Mouse (Mus musculus): ENCODE data around the gene Rab33b.

The Rab33b gene

DNA sequence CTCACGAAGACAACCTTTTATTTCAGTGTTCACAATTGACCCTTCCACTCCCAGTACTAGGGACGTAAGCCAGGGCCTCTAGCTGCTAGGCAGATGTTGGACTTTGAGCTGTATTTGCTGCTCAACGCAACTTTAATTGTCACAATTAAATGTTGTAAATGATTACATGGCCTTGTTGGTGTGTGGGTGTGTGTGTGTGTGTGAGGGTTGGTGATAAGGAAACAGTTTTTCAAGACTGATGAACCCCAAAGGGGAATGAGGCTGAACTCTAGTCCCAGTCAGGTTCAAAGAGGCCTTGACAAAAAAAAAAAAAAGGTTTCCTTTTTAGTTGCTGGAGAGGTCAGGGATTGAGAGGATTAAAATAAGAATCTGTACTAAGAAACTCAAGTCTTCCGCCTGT is 33.7 kb downstream of the Rab33b start:
- no peak for DNase-seq

DNA sequence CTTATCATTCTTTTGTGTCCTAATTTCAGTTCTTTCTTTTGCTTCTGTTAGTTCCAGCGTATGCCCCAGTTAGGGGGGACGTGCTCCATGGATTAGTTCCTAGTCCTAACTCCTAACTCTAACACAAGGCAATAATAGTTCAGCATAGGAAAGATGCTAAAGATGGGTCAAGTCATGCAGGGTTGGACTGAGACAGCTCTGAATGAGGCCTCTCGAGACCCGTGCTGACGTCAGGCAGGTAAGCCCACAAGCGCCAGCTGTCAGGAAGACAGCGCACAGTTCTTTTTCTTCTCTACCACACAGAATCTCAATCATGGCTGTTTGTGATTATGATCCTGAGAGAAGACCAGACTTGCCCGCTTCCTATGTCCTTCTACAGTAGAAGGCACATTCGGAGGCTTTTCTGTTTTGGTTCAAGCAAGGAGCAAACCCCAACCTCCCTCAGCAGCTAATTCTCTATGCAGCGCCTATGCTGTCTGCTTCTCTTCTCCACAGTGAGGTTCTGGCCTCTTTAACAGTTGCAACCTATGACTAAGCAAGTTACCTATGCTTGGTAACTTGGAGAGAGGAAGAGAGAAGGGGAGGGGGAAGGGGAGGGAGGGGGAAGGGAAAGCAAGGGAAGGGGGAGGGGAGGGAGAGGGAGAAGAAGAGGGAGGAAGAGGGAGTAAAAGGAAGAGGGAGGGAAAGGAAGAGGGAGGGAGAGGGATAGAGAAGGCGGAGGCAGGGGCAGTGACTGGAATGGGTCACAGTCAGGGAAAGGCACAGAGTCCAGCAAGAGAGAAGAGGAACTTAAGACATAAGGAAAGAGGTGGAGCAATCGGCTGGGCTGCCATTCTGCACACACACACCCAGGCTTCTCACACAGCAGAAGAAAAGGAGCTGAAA is 34.4 kb downstream of the Rab33b start:
- DNase-seq, result no peak

DNA sequence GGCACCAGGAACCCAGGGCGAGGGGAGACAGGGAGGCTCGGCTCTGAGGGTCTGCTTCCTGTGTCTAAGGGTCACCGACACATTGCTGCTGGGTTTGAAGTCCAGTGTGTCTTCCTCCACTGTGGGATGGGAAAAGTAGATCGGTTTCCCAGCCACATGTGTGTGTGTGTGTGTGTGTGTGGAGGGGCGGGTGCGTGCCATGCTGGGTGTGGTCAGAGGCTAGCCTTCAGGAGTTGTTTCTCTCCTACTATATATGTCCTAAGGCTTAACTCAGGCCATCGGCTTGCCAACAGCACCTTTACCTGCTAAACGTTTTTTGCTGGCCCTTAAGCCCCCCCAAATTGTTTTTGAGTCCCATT is 35.0 kb downstream of the Rab33b start:
- no peak for DNase-seq

DNA sequence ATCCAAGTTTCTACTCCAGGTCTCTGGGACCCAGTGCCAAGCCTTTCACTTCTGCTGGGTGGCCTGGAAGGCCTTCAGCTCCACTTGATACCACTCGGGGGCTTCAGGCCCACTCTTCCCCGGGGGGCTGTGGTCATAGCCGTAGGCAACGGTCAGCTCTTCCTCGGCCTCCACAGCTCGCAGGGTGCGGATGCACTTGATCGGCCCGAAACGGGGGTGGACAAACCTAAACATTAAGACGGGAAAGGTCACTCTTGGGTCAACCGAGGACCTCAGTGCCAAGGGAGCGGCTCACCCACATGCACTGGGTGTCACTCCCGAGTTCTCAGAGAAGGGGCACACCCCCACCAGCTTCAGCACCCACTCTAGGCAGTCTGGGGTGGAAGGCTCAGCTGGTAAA is 37.5 kb downstream of the Rab33b start:
- no peak for DNase-seq

DNA sequence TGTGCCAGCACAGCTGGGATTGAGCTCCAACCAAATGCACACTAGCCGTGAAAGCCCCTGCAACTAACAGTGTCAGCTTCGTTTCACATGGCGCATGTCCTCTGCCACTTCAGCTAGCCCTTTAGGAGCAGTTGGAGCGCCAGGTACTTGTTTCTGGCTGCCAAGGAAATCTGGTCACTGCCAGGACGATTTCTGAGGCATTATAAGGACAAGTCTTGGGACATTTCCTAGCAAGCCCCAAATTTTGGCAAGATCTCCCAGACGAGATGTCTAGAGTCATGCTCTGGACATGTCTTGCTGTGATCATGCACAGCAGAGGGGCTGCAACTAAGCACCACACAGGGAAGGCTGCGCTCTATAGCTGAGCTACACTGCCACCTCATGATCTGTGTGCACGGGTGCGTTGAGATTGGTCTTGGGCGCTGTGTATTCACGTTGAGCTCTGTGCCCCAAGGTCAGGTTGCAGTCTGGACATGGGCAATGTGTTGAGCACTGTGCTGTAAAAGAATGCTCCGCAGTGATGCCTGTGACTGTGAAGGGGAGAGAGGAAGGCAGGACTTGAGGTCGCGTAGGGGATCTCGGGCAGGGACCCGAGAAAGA is 41.6 kb downstream of the Rab33b start:
- no peak for DNase-seq

DNA sequence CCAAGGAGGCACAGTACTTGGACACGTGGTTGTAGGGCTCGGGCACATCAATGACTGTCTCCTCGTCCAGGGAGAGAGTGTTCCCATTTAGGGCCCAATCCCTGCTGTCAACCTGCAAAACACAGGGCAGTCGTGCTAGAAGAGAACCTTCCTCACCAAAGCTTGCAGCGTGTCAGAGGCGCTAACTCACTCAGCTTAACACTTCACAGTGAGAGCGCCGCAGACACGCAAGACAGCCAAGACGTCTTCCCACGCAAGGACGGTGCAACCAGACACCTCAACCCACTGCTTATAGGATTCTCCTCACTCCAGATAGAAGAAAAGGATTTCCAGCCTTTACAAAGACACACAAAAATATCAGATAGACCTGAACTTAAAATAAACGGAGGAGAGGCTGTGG is 43.2 kb downstream of the Rab33b start:
- no peak for DNase-seq

DNA sequence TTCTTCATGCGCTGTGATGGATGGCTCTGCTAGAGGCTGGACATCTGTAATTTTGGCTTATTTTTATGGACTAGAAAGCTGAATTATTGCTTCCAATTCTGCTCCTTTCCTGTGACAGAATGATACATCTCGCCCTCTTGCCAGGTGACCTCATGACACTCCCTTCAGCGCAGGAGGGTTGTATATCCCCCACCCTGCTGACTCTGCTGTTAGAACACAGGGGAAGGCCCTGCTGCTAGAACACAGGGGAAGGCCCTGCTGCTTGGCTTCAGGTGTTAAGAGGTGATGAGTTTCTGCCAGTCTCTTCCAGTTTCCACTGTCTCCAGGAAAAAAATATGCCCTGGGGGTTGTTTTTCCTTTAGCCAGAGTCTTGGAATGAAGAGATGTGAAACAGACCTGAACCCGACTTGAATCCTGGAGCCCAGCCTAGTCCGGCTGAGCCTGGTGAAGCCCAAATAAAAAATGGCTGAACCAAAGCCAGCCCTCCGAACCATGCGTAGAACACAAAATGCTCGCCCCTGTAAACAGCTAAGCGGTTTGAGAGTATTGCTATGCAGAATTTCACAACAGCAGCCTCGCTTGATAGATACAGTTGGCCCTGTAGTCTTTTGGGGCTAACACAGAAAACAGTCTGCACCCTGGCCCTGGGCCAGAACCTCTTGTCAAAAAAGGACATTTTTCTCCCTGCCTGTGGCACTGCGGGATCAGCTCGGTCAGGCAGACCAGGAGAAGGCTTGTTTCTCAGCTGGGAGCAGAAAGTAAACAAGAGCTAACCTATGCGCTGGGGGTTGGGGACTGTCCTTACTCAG is 48.0 kb downstream of the Rab33b start:
- no peak for DNase-seq

DNA sequence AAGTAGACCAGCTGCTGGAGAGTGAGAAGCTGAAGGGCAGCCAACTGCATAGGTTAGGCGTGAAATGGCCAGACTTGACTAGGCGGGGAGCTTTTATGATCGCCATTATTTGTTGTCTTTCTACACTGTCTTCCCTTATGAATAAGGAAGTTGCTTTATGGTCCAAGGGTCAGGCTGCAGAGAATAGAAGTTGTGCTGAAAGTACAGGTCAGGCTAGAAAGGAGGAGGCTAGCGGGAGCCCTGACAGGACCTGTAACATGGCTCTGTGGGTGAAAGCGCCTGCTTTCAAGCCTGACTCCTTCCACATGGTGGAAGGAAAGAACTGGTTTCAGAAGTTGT is 48.5 kb downstream of the Rab33b start:
- no peak for DNase-seq

DNA sequence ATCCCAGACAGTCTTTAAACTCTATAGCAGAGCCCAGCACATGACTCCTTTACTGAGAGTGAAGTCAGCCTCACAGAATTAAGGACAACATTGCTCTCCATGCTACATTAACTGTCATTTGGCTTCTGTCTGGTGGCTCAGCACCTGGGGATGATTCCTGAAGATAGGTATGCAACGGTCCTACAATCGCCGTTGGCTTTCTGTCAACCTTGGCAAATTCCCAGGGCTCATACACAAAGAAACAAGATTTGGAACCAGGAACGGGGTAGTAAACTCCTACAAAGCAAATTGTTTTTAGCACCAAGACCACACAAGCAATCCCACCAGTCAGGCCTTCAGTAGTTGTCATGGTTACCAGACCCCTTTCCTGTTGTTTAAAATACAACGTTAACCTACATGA is 49.9 kb downstream of the Rab33b start:
- DNase-seq, result no peak

DNA sequence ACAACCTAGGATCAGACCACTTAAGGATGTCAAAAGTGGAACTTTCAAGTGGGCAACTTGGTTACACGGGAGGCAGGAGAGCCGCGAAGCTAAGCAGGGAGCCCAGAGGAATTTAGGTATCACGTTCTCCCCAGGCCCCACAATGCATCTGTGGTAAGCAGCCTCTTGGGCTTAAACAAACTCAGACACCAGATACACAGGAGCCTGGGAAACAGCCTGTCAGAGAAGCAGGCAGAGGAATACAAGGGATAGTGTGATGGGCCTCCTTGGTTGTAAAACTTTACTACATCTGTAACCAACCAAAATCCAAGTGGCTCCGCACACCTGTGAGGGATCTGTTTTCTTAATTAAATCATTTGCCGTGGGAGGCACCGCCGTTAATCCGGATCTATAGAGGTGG is 50.3 kb downstream of the Rab33b start:
- no peak for DNase-seq

DNA sequence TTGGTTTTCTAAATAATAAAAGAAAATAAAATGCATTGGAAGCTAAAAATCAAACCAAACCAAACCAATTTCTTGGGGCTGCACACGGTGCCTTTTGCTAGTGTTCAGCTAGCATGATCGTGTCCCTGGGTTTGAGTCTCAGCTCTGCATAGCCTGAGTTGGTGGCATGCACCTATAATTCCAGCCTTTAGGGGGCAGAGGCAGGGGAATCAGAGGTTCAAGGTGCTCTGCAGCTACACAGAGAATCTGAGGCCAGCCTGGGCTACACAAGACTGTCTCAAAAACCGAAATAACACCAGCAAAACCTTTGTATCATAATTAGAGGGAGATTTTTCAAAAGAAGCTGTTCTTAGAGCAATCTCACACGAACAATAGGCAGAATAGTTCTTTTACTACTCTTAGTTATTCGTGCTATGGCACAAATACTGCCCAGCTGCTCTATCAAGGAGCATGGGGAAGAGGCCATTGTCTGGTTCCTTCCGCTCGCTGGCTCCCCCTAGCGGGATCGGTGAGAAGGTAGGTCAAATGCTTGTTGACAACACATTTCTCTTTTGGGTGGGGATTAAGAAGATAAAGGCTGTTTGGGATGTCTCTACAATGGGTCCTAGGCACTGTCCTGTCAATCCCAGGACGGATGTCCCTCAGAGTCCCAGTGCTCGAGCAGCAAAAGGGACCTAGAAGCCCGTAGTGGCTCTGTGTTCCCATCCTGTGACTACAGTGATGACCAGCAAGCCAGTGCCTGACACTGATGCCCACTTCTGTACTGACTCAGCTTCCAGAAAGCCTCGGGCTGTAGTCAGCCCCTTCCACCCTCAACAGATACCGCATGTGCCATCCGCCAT is 56.1 kb downstream of the Rab33b start:
- DNase-seq, result peak; percentile 90

DNA sequence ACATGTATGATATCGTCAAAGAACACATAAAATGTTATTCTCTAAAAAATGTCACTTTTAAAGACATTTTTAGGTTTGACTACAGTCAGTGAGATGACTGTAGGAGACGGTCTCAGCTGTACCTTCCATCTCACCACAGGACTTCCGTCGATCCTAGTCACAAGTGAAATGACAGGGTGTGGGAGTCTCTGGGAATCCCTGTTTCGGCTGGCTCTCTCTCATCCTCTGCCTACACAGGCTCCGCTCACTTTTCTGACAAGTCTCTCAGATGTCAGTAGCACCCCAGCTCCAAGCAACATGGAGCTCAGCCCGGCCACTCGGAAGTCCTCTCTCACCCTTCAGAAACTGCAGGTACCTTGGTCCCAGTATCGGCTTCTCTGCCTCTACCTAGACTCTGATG is 56.9 kb downstream of the Rab33b start:
- no peak for DNase-seq

DNA sequence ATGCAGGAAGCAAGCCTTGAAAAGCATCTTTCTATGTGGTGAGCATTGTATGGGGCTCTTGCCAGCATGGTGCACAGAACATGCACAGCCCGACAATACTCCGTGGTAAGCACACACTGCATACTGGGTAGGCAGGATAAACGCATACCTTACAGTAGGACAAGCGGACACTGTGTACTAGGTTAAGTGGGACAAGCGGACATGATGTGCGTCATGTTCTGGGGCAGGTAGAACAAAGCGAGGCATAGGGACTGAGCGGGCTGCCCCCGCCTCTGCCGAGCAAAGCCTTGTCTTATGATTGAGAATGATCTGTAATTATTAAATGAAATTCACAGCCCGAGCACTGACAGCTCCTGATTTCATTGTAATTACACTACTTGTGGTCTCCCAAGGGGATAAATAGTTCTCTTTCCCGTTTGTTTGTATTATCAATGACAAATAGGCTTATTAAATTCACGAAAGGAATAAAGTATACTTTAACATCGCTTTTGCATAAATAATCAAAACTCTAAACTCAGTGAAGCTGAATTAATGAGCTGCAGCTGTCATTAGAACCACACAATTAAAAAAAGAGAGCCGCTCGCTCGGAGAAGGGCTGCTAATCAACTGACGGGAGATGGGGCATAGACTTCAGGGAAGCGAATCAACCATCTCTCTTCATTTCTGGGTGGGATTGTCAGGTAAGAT is 60.9 kb downstream of the Rab33b start:
- no peak for DNase-seq

All from thymus, postnatal 14 days (tissue).